Mouse (Mus musculus) A20 (cell line): ENCODE measurements around the gene Grb14.

ENCODE experiments used
- DNase-seq: peaks from one replicate; pipeline ENCODE4 v3.0.0-alpha.2; 2011; ENCODE audit warnings: low read depth, low spot score

Gene Grb14

GRCm38 (mm10) chr2:65024887-65025286 lies at the start of gene Grb14:
Gene Grb14 (minus strand): TSS chr2:65024987.
- DNase-seq = no peak

DNA sequence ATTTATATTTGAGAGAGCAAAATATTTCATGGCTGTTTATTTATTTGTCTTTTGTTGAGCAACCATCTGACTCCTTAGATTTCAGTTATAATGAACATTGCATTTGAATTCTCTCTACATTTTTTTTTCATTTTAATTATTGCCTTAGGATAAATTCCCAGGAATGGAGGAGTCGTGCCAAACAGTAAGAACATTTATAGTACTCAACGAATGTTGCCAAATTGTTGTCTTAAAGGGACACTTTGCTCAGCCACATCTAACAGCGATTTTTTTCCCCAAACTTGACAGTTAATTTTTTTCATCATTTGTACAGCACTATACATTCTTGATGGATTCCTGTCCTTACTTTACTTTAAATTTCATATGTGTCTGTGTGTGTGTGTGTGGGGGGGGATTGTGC lies 47.4 kb upstream of the Grb14 start:
- DNase-seq = no peak

DNA sequence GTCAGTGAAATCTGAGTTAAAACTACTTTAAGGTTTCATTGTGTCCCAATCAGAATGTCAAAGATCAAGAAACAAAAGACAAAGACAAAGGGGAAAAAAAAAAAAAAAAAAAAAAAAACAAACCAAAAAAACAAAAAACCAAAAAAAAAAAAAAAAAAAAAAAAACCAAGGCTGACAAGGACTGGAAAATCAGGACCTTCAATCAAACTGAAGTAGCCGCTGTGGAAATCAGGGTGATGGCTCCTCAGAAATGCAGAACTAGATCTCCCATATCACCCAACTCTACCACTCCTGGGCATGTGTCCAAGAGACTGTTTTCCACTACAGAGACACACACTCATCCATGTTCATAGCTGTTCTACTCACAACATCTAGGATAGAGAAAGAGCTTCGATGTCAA lies 29.0 kb upstream of the Grb14 start:
- DNase-seq = no peak

- DNase-seq = no peak
Measured at GRCm38 (mm10) chr2:65052191-65053012, 27.6 kb upstream of the Grb14 start.

DNA sequence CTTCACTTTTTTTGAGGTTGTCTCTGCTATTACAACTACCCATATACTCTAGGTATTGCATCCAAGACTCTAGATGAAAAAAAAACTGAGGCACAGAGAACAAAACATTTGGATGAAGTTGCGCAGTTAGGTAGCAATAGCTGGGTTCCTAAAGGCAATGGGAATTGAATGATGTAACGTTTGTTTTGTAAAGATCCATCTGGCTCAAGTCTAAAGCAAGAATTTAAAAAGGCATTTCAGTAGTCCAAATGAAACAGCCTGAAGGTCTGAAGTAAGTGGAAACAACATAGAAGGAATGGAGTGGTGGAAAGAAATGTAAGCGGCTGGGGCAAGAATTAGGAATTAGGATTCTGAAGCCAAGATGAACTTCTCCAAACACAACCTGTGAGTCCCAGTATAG lies 26.0 kb upstream of the Grb14 start:
- DNase-seq = no peak

DNA sequence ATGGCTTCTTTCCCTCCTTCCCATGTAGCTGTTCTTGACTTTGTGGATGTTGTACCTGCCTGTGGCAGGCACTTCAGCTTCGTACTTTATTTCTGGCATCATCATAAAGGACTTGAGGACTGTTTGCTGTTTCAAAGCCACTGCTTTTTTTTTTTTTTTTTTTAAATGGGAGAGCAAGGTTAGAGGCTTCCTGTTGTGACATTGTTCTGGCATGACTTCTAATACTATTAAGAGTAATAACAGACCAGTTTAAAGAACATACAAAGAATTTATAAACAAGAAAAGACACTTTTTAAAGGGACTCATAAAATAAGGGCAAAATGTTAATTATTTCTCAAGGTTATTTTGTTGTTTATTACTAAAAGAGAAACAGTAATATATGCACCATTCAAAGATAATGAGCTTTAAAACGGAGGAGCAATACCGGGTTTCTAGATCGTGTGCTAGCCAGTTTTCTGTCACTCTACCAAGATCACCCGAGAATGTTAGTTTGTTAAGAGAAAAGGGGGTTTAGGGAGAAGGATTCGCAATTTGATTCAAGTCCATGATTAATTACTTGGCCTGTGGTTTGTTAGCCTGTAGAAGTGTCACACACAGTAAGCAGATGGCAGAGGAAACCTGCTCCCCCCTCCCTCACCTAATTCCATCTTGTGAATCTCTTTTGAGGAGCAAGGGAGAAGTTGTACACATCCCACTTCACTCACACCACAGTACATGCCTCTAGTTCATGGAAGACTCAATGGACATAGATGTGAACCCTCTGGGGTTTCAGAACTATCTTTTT lies 23.6 kb upstream of the Grb14 start:
- no peak for DNase-seq

GRCm38 (mm10) chr2:65038164-65038563 lies 13.4 kb upstream of the Grb14 start:
- DNase-seq = no peak

DNA sequence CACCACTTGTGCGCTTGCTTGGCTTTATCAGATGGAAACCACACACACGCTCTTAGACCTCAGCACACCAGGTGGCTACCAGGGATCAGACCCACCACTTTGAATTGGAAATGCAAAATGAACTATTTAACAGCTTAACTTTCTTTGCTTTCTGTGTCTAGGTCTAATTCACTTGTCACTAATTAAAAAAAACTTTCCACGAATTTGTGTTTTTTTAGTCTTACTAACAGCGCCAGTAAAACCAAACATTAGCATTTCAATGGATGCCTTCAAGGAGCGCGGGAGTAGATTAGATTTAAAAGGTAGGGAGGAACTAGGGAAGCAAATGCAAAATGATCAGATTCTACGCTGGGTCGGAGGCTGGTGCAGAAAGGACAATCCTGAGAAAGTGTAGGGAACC lies 12.8 kb upstream of the Grb14 start:
- DNase-seq = no peak

DNA sequence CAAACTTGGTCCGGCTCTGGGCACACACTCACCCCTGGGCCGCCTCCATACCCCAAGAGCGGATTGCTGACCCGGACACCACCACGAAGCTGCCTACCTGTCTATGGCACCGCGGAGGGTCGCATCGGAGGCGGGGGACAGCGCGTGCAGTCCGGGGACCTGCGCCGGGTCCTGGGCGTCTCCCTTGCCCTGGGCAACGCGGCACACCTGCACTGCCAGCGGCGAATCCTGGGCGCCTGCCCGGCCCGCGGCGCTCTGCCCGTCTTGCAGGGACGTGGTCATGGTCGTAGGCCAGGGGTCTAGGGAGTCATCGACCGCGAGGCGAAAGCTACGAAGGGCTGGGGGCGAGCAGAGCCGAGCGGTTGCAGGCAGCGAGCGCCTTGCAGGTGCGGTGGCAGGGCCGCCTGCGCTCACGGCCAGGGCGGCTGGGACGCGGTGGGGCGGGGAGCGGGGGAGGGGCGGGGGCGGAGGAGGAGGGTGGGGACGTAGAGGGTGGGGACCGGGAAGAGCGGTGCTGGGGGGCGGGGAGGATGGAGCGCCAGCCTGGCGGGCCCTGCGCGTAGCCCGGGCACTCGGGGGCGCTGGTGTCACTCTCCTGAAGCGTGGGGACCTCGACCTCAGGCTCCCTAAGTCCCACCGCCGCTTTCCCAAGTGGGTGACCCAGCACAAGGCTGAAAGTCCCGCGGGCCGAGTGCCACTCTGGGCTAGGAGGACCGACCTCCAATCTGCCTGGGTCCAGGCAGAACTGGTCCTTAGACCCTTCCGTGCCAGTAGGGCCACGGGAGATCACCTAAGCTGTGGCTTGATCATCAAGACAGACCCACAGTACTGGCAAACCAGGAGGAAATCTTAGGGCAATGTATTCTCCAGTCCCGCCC lies 2.2 kb downstream of the Grb14 start:
- no peak for DNase-seq

- no peak for DNase-seq
Measured at GRCm38 (mm10) chr2:65021691-65022362, 3.0 kb downstream of the Grb14 start.

DNA sequence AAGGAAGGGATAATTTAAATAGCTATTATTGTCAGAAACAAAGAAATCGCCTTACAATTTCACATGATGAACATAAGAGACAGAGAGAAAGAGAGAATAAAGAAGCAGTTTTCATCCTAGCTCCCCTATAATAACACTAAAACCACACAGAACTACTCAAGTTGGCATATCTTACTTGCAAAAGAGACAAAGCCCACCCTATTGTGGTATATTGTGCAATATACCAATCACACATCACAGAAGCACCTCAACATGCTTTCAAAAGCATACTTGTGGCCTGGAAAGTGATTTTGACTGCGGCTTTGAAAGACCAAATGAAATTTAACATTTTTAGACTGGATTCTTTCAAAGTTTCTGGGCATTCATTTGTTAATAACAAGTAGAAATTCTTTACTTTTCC lies 7.4 kb downstream of the Grb14 start:
- DNase-seq = no peak

- no peak for DNase-seq
Measured at GRCm38 (mm10) chr2:65014552-65014951, 10.2 kb downstream of the Grb14 start.

- DNase-seq = no peak
Measured at GRCm38 (mm10) chr2:65010105-65010504, 14.7 kb downstream of the Grb14 start.

GRCm38 (mm10) chr2:65007396-65007795 lies 17.4 kb downstream of the Grb14 start:
- DNase-seq = no peak

DNA sequence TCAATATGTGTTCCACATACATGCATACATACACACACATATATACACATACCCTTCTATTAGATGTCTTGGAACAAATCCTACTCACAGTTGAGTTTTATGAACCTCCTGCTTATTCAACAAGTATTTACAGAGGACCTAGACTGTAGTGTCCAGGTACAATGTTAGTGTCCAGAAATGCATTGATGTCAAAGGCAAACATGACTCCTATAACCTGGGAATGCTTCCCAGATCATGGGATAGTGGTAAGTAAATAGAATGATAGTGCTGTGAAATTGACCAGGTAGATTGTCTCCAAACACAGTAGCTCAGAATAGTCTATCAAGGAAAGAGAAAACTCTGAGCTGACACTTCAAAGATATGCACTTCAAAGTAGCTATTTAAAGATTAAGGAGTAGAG lies 19.7 kb downstream of the Grb14 start:
- no peak for DNase-seq

DNA sequence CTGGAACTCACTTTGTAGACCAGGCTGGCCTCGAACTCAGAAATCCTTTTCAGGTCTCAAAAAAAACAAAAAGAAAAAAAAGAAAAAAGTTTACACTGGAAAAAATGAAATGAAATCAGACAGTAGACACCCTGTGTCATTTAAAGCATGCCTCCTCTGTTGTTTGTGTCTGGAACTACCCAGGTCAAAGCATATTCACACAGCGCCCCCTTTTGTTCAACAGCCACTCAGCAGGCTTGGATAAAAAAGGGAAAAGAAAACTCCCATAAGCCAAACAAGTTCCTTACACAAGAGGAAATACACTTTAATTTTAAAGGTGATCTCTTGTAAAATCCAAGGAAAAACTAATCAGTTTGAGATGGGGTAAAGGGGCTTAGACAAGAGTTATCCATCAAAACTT lies 21.4 kb downstream of the Grb14 start:
- no peak for DNase-seq

- no peak for DNase-seq
Measured at GRCm38 (mm10) chr2:65002631-65003030, 22.2 kb downstream of the Grb14 start.

GRCm38 (mm10) chr2:64995048-64995447 lies 29.7 kb downstream of the Grb14 start:
- DNase-seq = no peak

DNA sequence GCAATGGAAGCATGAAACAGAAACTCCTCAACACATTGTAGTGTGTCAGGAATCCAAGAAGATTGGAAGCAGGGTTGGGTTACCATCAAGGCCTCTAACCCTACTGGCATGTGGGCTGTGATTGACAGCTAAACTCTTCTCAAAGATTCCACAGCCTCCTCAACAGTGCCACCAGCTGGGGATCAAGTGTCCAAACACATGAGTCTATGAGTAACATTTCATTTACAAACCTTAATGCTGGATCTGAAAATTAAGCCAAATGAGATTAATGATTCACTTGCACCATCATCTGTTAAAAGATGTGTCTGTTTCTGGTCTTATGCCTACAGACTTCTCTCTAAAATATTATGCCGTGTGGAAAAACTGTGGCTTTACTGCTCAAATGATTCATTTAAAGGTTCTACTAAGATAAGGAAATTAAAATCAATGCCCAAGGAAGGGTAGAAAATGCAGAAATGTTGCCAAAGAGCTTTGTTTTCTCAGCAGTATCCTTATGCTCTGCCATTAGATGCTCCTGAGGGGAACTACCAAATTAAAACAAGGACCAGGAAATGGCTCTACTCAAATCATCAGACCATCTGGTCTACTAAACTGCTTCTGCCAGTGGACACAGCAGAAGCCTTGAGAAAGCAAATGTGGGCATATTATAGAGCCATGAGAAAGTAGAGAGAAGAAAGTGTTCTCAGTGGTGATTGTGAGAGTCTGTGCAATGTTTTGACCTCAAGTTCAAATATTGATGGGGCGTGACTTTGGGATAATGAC lies 35.2 kb downstream of the Grb14 start:
- DNase-seq = no peak

GRCm38 (mm10) chr2:64987782-64988181 lies 37.0 kb downstream of the Grb14 start:
- DNase-seq = no peak

- DNase-seq = no peak
Measured at GRCm38 (mm10) chr2:64975546-64975945, 49.2 kb downstream of the Grb14 start.
